Mouse (Mus musculus): ENCODE data around the gene Cdkn1a. TPM values are rescaled to one million over a fixed set of nuclear protein-coding genes. Genes with fewer than 3 reads are reported as not detected.

Gene Cdkn1a
- polyA plus RNA-seq, 1 experiment, result 2,069 TPM

- H3K4me3 ChIP-seq, result no peak overlapping the region
- no peaks in the 10 kb centered on the region for H3K27me3 ChIP-seq (ENCODE audit: control insufficient read depth, insufficient read depth, insufficient read length)
- no peaks in the 10 kb centered on the region for H3K79me2 ChIP-seq (ENCODE audit: control insufficient read depth, insufficient read depth)
- no peak for TF ChIP-seq CEBPB (IDR thresholded peaks at IDR 0.05; ENCODE audit: insufficient read depth, poor library complexity, severe bottlenecking)
- TF ChIP-seq REST (IDR thresholded peaks at IDR 0.05; ENCODE audit: insufficient read depth, insufficient read length), result no peak
- no peak for TF ChIP-seq USF1 (IDR thresholded peaks at IDR 0.05; ENCODE audit: low read depth)
- TF ChIP-seq MYOG (IDR thresholded peaks at IDR 0.05; ENCODE audit: control insufficient read depth in 1 of 3, insufficient read depth in 1 of 3, insufficient read length in 2 of 3, low read depth in 2 of 3), result no peak
- no peak for TF ChIP-seq MAX (IDR thresholded peaks at IDR 0.05; ENCODE audit: low read depth)
- no peak for TF ChIP-seq TCF12 (IDR thresholded peaks at IDR 0.05; ENCODE audit: insufficient read depth, poor library complexity, severe bottlenecking)
- no peak for TF ChIP-seq MYOD1 (IDR thresholded peaks at IDR 0.05; ENCODE audit: control insufficient read depth in 1 of 3, insufficient read length in 2 of 3, low read depth in 2 of 3)
- TF ChIP-seq E2F4 (IDR thresholded peaks at IDR 0.05; ENCODE audit: insufficient read depth), result no peak
- TF ChIP-seq TCF3 (IDR thresholded peaks at IDR 0.05; ENCODE audit: insufficient read length, low read depth), result no peak
- H3K4me2 ChIP-seq (ENCODE audit: low read depth), result no peak overlapping the region
- no peaks in the 10 kb centered on the region for H3K36me3 ChIP-seq (ENCODE audit: control insufficient read depth, insufficient read depth)
- no peak overlapping the region for H3ac ChIP-seq (ENCODE audit: control insufficient read depth, insufficient read length)
Measured at GRCm38 (mm10) chr17:29120666-29121065, 29.9 kb downstream of the Cdkn1a start.

GRCm38 (mm10) chr17:29122817-29123216, 32.0 kb downstream of the Cdkn1a start:
- TF ChIP-seq E2F4 (IDR thresholded peaks at IDR 0.05; ENCODE audit: insufficient read depth) (no peak), TCF3 (IDR thresholded peaks at IDR 0.05; ENCODE audit: insufficient read length, low read depth) (no peak), POLR2A (IDR thresholded peaks at IDR 0.05; ENCODE audit: insufficient read length, low read depth) (no peak), REST (IDR thresholded peaks at IDR 0.05; ENCODE audit: insufficient read depth, insufficient read length) (no peak), MYOD1 (IDR thresholded peaks at IDR 0.05; ENCODE audit: control insufficient read depth in 1 of 3, insufficient read length in 2 of 3, low read depth in 2 of 3) (no peak), POLR2AphosphoS2 (IDR thresholded peaks at IDR 0.05; ENCODE audit: insufficient read length, low read depth) (no peak), MAX (IDR thresholded peaks at IDR 0.05; ENCODE audit: low read depth) (no peak), MYOG (IDR thresholded peaks at IDR 0.05; ENCODE audit: control insufficient read depth in 1 of 3, insufficient read depth in 1 of 3, insufficient read length in 2 of 3, low read depth in 2 of 3) (no peak), TCF12 (IDR thresholded peaks at IDR 0.05; ENCODE audit: insufficient read depth, poor library complexity, severe bottlenecking) (no peak), CEBPB (IDR thresholded peaks at IDR 0.05; ENCODE audit: insufficient read depth, poor library complexity, severe bottlenecking) (no peak), USF1 (IDR thresholded peaks at IDR 0.05; ENCODE audit: low read depth) (no peak), SRF (IDR thresholded peaks at IDR 0.05; ENCODE audit: control insufficient read depth, insufficient read length, low read depth) (no peak)
- Histone ChIP-seq H3K36me3 (ENCODE audit: control insufficient read depth, insufficient read depth) (no peaks in the 10 kb centered on the region), H3K4me2 (ENCODE audit: low read depth) (no peak overlapping the region), H3K27me3 (ENCODE audit: control insufficient read depth, insufficient read depth, insufficient read length) (no peaks in the 10 kb centered on the region), H3ac (ENCODE audit: control insufficient read depth, insufficient read length) (no peak overlapping the region), H3K4me3 (no peak overlapping the region), H3K79me2 (ENCODE audit: control insufficient read depth, insufficient read depth) (no peaks in the 10 kb centered on the region)

- no peak overlapping the region for H3K4me3 ChIP-seq
- H3K79me2 ChIP-seq (ENCODE audit: control insufficient read depth, insufficient read depth), result no peaks in the 10 kb centered on the region
- no peaks in the 10 kb centered on the region for H3K36me3 ChIP-seq (ENCODE audit: control insufficient read depth, insufficient read depth)
- H3ac ChIP-seq (ENCODE audit: control insufficient read depth, insufficient read length), result no peak overlapping the region
- H3K4me2 ChIP-seq (ENCODE audit: low read depth), result peak overlapping the region; percentile 18
- H3K27me3 ChIP-seq (ENCODE audit: control insufficient read depth, insufficient read depth, insufficient read length), result no peaks in the 10 kb centered on the region
- TF ChIP-seq USF1 (IDR thresholded peaks at IDR 0.05; ENCODE audit: low read depth) (peak; percentile 55), MYOD1 (IDR thresholded peaks at IDR 0.05; ENCODE audit: control insufficient read depth in 1 of 3, insufficient read length in 2 of 3, low read depth in 2 of 3) (peak in 1 of 3 experiments; percentile 6), MAX (IDR thresholded peaks at IDR 0.05; ENCODE audit: low read depth) (no peak)
Measured at GRCm38 (mm10) chr17:29123578-29124174, 32.9 kb downstream of the Cdkn1a start.

GRCm38 (mm10) chr17:29126561-29126960, 35.8 kb downstream of the Cdkn1a start:
- Histone ChIP-seq H3K4me3 (no peak overlapping the region), H3K36me3 (ENCODE audit: control insufficient read depth, insufficient read depth) (no peaks in the 10 kb centered on the region), H3K79me2 (ENCODE audit: control insufficient read depth, insufficient read depth) (no peaks in the 10 kb centered on the region), H3K4me2 (ENCODE audit: low read depth) (no peak overlapping the region), H3ac (ENCODE audit: control insufficient read depth, insufficient read length) (no peak overlapping the region), H3K27me3 (ENCODE audit: control insufficient read depth, insufficient read depth, insufficient read length) (no peaks in the 10 kb centered on the region)
- no peak for TF ChIP-seq MYOD1 (IDR thresholded peaks at IDR 0.05; ENCODE audit: control insufficient read depth in 1 of 3, insufficient read length in 2 of 3, low read depth in 2 of 3)
- TF ChIP-seq SRF (IDR thresholded peaks at IDR 0.05; ENCODE audit: control insufficient read depth, insufficient read length, low read depth), result no peak
- TF ChIP-seq MAX (IDR thresholded peaks at IDR 0.05; ENCODE audit: low read depth), result no peak
- TF ChIP-seq POLR2AphosphoS2 (IDR thresholded peaks at IDR 0.05; ENCODE audit: insufficient read length, low read depth), result no peak
- no peak for TF ChIP-seq TCF3 (IDR thresholded peaks at IDR 0.05; ENCODE audit: insufficient read length, low read depth)
- TF ChIP-seq POLR2A (IDR thresholded peaks at IDR 0.05; ENCODE audit: insufficient read length, low read depth), result no peak
- TF ChIP-seq CEBPB (IDR thresholded peaks at IDR 0.05; ENCODE audit: insufficient read depth, poor library complexity, severe bottlenecking), result no peak

GRCm38 (mm10) chr17:29129341-29129740, 38.6 kb downstream of the Cdkn1a start:
- no peak for TF ChIP-seq REST (IDR thresholded peaks at IDR 0.05; ENCODE audit: insufficient read depth, insufficient read length)
- TF ChIP-seq TCF12 (IDR thresholded peaks at IDR 0.05; ENCODE audit: insufficient read depth, poor library complexity, severe bottlenecking), result no peak
- no peak overlapping the region for H3K4me2 ChIP-seq (ENCODE audit: low read depth)
- H3K79me2 ChIP-seq (ENCODE audit: control insufficient read depth, insufficient read depth), result no peaks in the 10 kb centered on the region
- no peaks in the 10 kb centered on the region for H3K36me3 ChIP-seq (ENCODE audit: control insufficient read depth, insufficient read depth)
- no peaks in the 10 kb centered on the region for H3K27me3 ChIP-seq (ENCODE audit: control insufficient read depth, insufficient read depth, insufficient read length)
- H3K4me3 ChIP-seq, result no peak overlapping the region
- H3ac ChIP-seq (ENCODE audit: control insufficient read depth, insufficient read length), result no peak overlapping the region
